Mouse (Mus musculus): ENCODE measurements around the gene Cdsn.

Cdsn gene

GRCm38 (mm10) chr17:35537421-35537820 lies 14.5 kb upstream of the Cdsn start:
- no peak for DNase-seq (ENCODE audit: low read depth)

- no peak for DNase-seq (ENCODE audit: low read depth)
Measured at GRCm38 (mm10) chr17:35538476-35538875, 13.5 kb upstream of the Cdsn start.

GRCm38 (mm10) chr17:35539540-35539939 lies 12.4 kb upstream of the Cdsn start:
- DNase-seq (ENCODE audit: low read depth): no peak

GRCm38 (mm10) chr17:35542761-35543411 lies 9.0 kb upstream of the Cdsn start:
- no peak for DNase-seq (ENCODE audit: low read depth)

GRCm38 (mm10) chr17:35543412-35543861 lies 8.5 kb upstream of the Cdsn start:
- no peak for DNase-seq (ENCODE audit: low read depth)

- DNase-seq (ENCODE audit: low read depth): no peak
Measured at GRCm38 (mm10) chr17:35544001-35544400, 7.9 kb upstream of the Cdsn start.

- peak; percentile 28 for DNase-seq (ENCODE audit: low read depth)
Measured at GRCm38 (mm10) chr17:35544680-35545079, 7.2 kb upstream of the Cdsn start.

- DNase-seq (ENCODE audit: low read depth): no peak
Measured at GRCm38 (mm10) chr17:35547465-35547864, 4.5 kb upstream of the Cdsn start.

GRCm38 (mm10) chr17:35548636-35549035 lies 3.3 kb upstream of the Cdsn start:
- no peak for DNase-seq (ENCODE audit: low read depth)

GRCm38 (mm10) chr17:35549437-35550142 lies 2.3 kb upstream of the Cdsn start:
- DNase-seq (ENCODE audit: low read depth): no peak

- DNase-seq (ENCODE audit: low read depth): no peak
Measured at GRCm38 (mm10) chr17:35550143-35550494, 1.8 kb upstream of the Cdsn start.

GRCm38 (mm10) chr17:35550871-35551270 lies 1.1 kb upstream of the Cdsn start:
- no peak for DNase-seq (ENCODE audit: low read depth)

- DNase-seq (ENCODE audit: low read depth): no peak
Measured at GRCm38 (mm10) chr17:35554321-35554720, 2.4 kb downstream of the Cdsn start.

- no peak for DNase-seq (ENCODE audit: low read depth)
Measured at GRCm38 (mm10) chr17:35554761-35555397, 3.0 kb downstream of the Cdsn start.

GRCm38 (mm10) chr17:35556186-35556765 lies 4.3 kb downstream of the Cdsn start:
- no peak for DNase-seq (ENCODE audit: low read depth)

GRCm38 (mm10) chr17:35556812-35557211 lies 4.9 kb downstream of the Cdsn start:
- peak; percentile 25 for DNase-seq (ENCODE audit: low read depth)

GRCm38 (mm10) chr17:35557351-35557750 lies 5.4 kb downstream of the Cdsn start:
- DNase-seq (ENCODE audit: low read depth): no peak

- no peak for DNase-seq (ENCODE audit: low read depth)
Measured at GRCm38 (mm10) chr17:35558216-35558615, 6.3 kb downstream of the Cdsn start.

GRCm38 (mm10) chr17:35567150-35567549 lies 15.2 kb downstream of the Cdsn start, which contains the start of gene 2300002M23Rik:
Gene 2300002M23Rik, plus strand, starts transcription at chr17:35567450.
- DNase-seq (ENCODE audit: low read depth): no peak

- no peak for DNase-seq (ENCODE audit: low read depth)
Measured at GRCm38 (mm10) chr17:35567767-35568166, 15.8 kb downstream of the Cdsn start.

- DNase-seq (ENCODE audit: low read depth): no peak
Measured at GRCm38 (mm10) chr17:35569091-35569944, 17.4 kb downstream of the Cdsn start.

GRCm38 (mm10) chr17:35570836-35571235 lies 18.9 kb downstream of the Cdsn start:
- DNase-seq (ENCODE audit: low read depth): no peak

Data from c-Kit-positive CD71-positive TER-119-negative erythroid progenitor cells, embryonic 14.5 days (primary cell).